Mouse (Mus musculus) right cerebral cortex, postnatal 10 days (tissue): ENCODE results near the gene H2-Ab1.

Source experiments
- DNase-seq, 2 experiments: peaks; one replicate each; pipeline ENCODE4 v3.0.0; 2021; ENCODE audit warnings: low spot score in 2 of 2

The H2-Ab1 gene

DNA sequence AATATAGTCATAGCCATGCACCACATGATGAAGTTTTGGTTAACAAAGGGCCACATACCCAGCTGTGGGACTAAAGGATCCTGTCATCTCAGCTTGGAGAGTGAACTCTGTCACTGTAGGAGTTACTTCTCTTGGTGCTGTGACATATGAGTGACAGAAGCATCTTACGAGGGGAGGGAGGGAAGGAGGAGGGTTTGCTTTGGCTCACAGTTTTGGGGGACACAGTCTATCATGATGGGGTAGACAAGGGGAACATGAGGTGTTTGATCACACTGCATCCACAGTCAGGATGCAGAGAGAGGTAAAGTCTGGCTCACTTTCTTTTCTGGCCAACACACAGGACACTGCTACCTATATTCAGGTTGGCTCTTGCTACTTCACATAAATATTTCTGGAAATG is 24.3 kb downstream of the H2-Ab1 start:
- DNase-seq = no peak

DNA sequence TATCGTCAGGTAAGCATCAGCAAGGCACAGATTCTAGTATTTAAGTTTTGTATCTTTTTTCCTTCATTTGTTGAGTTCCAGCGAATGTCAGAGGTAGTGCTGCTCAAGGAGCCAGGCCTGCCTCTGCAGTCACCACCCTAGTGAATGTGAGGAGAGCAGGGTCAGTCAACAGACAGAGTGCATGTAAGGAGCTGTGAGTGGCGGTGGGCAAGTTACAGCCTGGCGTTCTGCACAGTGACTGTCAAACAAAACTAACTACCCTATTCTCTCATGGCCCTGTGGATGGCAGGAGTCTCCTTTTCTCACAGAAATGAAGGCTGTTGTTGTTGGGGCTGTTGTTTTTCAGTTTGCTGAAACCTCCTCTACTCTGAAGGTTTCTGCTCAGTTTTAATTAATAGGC is 27.9 kb downstream of the H2-Ab1 start:
- no peak for DNase-seq

DNA sequence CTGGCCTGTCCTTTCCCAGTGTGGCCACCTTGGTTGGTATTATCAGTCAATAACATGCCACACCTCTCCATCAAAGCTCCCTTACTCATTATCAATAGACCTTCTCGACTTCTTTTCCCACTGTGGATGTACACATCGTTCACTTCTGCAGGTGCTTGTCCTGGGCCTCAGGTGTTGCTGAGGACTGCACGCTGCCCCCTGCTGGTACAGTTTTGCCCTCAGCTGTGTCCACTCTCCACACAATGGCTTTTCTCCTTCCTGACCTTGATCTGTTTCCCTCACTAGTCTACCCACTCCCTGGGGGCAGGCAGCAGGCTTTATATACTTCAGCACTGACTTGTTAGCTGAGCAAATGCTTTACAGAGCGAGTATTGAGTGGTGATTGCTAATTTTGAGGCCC is 28.4 kb downstream of the H2-Ab1 start:
- no peak for DNase-seq

DNA sequence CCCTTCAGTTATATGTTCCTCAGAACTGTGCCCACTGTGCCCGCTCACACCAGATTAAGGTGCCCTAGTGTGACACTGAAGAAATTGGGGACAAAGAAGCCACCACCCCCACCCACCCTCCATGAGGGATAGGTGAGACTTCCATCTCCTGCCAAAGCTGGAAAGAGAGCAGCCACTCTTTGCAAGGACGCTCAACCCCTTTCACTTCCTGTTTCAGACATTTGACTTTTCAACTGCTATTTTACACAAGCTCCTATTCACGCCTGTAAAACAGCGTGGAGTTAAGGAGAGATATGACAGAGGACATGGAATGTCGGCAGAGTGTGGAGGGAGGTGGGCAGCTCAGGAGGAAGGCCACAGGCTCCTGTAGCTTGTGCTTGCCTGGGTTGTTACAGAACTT is 29.0 kb downstream of the H2-Ab1 start:
- no peak for DNase-seq

DNA sequence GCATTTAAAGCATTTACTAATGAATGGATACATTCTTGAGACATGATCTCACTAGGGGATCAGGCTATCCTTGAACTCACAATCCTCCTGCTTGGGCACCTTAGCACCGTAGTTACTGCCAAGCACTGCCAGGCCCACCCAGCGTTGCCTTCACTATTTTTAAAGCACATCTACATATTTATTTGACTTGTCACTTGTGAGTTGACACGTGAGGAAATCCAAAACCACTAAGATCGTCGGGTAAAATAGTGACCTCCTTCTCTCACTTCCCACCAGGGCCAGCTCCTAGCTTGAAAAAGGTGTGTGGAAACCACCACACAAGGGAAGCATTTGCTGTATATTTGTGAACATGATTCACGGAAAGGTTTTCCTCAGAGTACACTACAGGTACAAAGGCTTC is 29.5 kb downstream of the H2-Ab1 start:
- no peak for DNase-seq

DNA sequence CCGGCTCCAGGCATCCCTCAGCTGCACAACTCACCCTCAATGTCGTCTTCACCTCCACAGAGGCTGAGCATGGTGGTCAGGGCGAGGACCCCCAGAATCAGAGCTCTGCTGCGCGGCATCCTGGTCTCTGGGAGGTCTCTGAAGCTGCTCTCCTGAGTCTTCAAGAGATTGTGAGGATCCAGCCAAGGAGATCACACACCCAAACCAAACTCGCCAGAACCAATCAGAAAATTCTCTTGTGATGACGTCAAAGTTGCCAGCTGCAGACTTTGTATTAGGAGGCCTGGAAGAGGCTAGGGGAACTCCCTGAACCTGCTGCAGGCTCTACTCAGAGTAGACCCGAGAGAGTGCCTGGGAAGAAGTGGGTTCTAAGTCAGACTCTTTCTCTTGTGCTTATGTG is 30.2 kb downstream of the H2-Ab1 start, which contains the start of gene H2-Aa:
H2-Aa (minus strand) TSS at position 176 of the 400 bp plus-strand sequence.
- peak; percentile 79 to 82 for DNase-seq

DNA sequence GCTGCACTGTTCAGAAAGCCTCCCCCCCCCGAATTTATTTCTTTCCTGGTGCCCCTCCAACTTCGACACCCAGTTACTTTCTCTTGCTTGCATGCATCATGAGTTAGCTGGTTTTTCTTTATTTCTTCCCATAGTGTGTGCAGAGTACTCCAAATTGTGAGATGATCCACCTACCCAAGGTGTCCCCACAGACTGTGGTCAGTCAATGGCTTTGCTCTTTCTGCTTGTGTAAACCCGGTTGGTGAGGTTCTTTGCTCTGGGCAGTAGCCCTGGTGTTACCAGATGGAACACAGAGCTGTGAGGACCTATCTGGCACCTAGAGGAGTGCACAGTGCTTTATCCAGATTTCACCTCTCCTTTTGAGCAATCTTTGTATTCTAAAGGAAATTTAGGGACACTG is 30.6 kb downstream of the H2-Ab1 start:
- no peak for DNase-seq

DNA sequence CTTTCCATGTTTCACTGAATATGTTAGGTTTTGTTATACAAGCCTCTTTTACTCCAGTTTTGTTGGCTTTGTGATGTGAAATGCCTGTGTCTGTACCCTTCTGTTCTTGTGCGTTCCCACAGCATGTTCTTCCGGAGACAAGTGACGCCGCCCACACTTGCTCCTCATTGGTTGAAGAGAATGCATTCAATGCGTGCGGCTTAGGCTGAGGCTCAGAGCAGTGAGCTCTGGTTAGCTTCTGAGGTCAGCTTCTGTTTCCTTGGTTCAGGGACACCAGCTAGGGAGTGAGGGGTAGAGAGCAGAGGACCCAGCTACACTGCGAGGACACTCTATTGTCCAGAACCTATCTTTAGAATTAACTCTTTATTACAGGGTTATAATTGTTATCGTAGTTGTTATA is 34.1 kb downstream of the H2-Ab1 start:
- DNase-seq = peak; percentile 88 to 91

DNA sequence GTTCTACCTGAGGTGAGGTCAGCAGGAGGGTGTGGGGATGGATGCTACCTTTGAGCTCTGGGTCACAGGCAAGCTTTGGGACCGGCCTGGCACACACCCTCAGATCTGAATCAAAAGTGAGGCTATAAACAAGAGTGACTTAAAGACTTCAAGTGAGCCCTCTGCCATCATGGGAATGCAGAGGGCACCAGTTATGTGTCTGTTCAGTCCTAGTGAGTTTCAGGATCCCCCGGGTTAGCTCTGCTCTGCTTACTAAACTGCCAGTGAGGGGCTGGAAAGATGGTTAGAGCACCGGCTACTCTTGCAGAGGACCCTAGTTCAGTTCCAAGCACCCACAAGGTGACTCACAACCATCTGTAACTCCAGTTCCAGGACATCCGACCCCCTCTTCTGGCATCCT is 35.1 kb downstream of the H2-Ab1 start:
- no peak for DNase-seq

DNA sequence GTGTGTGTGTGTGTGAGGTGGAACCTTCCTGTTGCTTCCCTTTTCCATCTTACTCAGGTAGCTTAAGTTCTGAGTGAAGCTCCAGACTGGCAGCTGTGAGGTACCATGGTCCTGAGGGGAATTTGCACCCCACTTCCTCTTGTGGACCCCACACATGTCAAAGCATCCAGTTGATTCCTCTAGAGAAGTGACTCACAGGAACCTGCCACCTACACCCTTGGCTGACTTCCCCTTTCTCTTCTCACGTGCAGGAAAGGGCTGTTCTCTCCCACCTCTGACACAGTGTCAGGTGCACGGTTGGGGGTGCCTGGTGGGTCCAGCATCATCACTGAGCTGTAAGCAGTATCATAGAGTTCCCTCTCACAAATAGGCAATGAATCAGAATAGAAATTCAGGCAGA is 36.0 kb downstream of the H2-Ab1 start:
- no peak for DNase-seq

DNA sequence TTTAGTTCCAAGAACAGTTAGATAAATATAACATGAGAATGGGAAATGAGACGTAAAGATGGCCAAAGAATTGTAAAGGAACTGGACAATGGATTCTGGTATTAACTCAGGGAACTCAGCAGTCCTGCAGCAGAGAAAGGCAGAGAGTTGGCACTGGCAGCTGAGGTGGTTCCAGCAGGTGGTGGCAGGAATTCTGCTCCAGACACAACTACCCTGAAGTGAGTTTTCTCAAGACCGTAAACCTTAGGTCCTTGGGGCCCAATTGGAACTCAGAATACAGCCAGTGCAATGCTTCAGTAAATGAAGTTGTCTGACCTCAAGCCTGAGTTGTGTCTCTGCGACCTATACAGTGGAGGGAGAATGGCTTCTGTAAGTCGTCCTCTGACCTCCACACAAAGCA is 36.8 kb downstream of the H2-Ab1 start:
- no peak for DNase-seq

DNA sequence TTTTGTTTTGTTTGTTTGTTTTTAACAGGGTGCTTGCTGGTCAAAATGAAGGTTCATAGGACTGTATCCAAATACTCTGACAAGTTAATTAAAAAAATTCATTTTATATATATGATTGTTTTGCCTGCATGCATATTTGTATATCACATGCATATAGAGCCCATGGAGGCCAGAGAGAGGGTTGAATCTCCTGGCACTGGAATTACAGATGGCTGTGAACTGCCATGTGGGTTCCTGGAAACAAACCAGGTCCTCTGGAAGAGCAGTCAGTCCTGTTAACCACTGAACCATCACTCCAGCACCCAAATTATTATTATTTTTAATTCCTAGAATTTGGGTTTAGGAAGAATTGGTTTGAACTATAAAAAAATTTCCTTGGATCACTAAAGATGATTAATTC is 37.8 kb downstream of the H2-Ab1 start:
- DNase-seq = no peak

DNA sequence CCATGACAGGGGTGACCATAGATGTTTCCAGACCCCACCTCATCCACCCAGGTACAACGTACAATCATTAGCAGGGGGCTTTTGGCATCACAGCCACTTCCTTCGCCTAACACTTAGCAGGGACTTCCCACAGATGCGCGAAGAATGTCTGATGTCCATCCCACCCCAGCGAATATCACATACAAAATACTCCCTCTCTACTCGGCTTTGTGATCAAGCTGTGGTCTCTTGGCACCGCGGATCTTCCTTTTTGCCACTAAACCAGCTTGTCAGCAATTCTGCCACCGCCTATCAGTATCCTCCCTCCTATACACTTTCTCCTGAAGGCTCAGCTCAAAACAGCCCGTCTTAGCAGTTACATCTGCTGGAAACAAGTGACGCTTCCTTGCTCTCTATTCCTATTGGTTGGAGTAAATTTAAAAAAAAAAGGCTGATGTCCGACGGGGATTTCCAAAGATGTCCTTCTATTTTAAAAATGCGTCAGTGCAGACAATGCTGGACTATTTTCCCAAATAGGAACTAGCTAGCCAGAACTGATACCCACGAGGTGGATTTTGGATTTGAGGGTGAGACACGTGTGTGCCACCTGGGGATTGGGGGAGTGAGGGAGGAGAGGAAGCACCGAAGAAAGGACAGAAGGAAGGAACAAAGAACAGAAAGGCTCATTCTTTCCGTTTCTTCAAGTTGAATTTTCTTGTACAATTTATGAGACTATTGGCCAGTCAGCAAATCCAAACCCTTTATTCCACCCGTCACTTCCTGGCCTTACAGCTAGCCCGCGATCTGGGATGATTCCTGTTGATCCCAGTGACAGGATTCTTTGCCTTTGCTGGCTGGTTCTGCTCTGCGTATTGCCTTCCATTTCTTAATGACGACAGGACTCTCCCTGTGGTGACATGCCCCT is 38.7 kb downstream of the H2-Ab1 start:
- DNase-seq = peak; percentile 47 to 53

DNA sequence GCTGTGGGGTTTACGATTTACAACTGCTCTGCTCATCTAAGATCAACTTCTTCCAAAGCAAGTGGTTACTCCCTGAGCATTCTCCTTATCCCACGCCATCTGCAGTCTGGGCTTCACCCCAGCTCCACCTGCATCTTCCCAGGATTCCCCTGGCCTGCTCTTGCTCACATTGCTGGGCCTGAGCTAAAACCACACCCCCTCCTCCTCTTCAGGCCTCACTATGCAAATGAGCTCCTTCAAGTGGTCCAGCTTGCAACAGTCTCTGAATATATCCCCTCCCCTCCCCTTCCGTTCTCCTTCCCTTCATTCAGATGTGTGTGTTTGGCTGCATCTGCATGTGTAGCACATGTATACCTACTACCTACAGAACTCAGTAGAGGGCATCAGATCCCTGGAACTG is 41.9 kb downstream of the H2-Ab1 start:
- no peak for DNase-seq

DNA sequence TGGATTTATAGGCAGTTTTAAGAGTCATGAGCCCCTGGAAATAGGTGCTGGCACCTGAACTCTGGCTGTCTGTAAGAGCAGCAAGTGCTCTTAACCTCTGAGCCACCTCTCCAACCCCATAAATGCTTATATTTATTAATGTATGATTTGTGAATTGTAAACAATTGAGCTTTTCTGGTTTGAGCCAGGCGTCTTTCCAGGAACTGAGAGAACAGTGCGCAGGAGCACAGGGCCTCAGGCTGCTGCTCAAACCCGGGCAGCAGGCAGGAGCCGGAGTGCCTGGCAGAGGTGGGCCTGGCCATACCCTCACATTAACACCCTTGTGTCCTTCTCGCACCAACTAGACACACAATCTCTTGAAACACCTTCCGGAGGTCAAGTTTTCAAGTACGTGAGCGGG is 42.6 kb downstream of the H2-Ab1 start:
- no peak for DNase-seq

DNA sequence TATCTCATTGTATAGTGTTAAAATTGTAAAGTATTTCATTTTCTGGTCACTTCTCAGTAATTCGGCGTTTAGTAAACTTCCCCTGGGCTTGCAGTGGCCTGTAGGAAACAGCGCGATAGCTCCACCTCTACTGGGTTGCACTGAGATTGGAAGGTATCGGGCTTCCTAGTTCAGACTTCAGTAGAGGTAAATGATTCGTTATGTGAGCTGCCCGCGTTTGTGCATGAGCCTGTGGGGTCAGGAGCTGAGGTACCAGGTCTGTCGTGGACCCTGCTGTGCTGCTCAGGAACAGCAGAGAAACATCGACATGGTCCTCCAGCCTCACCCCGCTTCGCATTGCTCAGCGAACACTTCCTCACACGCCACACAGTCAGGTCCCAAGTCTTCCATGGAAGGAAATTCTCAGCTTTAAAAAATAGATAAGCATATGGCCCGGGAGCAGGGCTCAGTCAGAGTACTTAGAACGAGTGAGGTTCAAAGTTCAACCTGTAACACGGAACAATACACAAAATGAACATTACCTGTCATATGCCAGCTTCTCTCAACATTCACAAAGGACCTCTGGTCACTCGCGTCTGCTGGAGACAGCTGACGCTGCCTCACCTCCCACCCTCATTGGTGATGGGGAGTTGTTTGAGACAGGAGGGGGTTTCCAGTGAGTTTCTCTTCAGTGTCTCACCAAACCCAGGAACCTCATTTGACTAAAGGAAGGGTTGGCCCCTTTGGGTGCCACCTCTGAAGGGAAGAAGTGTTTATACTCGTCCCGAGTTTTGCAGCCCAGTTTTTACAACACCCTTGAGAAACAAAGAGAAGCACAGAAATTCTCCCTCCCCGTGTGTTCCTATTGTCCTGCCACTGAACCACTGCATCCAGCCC is 43.4 kb downstream of the H2-Ab1 start:
- no peak for DNase-seq

DNA sequence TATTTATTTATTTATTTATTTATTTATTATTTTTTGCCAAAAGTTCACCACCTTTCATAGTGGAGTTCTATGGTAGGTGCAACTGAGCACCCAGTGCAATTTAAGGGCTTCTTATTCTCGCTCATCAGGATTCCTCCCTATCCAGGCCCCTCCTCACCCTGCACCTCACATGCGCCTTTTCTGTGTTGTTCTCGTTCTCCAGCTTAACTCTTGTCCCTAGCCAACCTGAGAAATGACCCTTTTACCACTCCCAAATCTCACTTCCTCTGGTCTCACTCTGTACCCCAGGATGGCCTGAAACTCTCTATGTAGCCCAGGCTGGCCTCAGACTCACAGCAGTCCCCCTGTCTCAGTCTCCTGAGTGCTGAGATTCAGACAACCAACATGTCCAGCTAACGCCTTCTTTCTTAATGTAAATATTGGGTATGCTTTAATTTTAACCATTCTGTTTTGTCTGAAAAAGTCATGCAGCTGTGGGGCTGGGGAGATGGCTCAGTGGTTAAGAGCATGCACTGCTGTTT is 44.2 kb downstream of the H2-Ab1 start:
- DNase-seq = no peak

DNA sequence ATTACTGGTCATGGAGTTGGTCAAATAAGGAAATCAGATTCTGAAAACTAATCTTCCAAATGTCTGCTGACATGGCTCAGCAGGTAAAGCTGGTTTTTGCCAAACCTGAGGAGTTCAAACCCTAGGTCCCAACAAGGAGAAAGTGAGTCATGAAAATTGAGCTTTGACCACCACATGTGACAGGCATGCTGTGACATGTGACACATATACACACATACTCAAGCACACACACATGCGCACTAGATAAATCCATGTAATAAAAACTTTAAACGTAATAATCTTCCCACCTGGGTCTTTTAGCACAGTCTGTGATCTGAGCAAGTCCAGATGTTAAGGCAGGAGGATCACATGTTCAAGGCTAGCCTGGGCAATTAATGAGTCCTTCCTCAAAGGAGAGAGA is 46.3 kb downstream of the H2-Ab1 start:
- DNase-seq = no peak

DNA sequence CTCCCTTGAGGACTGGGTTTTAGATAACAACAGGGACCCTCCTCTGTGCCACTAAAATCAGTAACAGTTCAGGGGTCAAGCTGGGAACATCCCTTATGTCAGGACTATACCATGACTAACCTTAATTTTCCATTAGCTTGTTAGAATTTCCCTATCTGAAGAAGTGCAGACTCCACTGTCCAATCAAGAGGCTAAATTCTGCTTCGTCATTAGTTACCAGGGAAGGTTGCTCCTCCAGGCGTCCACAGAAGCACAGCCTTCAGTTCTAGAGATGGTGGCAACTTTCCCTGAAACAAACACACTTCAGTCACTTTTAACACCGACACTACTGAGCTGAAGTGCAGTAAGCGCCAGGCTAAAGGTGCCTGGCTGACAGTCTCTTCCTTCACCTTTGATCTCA is 47.3 kb downstream of the H2-Ab1 start:
- DNase-seq = peak; percentile 79 to 82

DNA sequence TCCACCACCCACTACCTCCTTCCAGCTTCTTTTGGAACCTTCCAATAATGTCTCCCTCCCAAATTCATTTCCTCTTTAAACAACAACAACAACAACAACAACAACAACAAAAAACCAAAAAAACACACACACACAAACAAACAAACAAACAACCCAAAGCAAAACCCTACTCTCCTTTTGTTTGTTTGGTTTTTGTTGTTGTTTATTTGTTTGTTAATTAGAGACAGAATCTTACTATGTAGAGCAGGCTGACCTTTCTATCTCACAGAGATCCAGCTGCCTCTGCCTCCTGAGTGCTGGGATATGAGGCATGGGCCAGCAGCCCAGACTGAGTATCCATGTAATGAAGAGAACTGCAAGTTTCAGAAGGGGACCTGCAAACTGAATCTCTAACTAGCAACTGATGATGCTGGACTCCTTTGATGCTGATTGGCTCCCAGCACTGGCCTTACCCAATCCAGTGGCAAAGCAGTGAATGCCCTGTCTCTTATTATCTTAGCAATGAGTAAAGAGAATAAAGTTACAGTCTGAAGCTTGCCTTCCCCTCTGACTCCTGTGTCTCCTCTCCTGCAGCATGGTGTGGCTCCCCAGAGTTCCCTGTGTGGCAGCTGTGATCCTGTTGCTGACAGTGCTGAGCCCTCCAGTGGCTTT is 48.0 kb downstream of the H2-Ab1 start, which contains the start of gene H2-Eb1:
H2-Eb1 (plus strand) TSS at position 488 of the 651 bp plus-strand sequence.
- DNase-seq = peak; percentile 94

DNA sequence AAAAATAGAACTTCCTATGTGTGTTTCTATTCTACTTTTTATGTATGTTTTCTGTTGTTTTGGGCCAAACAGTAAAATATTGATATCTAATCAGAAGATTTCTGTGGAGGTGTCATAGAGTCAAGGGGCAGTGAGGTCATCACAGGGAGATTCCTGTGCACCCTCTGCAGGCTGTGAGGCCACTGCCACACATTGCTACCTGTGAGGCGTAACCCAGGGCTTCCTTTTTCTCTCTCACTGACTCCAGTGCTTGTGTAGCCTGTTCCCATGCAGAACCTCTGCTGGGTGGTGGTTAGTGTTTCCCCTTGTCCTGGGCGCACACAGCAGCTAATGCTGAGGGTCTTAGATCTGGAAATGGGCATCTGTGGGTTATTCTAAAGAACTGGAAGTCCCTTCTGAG is 48.9 kb downstream of the H2-Ab1 start:
- no peak for DNase-seq

DNA sequence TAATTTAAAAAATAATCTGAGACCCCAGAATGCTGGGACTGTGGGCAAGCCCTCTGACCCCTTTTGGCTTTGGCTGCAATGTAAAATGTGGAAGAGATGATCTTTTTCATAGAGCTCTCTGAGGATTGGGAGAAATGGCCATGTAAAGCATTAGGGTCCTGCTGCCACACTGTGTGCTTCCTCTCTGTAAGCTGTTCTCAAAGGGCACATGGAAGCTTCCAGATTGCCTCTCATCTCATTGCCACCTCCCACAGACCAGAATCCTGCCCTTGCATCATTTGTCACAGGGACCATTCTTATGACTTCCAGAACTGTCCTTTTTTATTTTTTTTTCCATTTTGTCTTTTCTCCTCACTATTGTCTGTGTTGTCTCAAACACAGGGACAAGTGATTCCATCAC is 49.7 kb downstream of the H2-Ab1 start:
- DNase-seq = no peak
